Mouse (Mus musculus): ENCODE results near the gene Pagr1b.

Gene Pagr1b

GRCm38 (mm10) chr7:127020031-127020430, 3.7 kb upstream of the Pagr1b start:
- no peak for DNase-seq (ENCODE audit: low read depth, low spot score)

- DNase-seq (ENCODE audit: low read depth, low spot score) = no peak
Measured at GRCm38 (mm10) chr7:127019306-127019960, 3.1 kb upstream of the Pagr1b start.

GRCm38 (mm10) chr7:127018416-127019305, 2.4 kb upstream of the Pagr1b start:
- no peak for DNase-seq (ENCODE audit: low read depth, low spot score)

- no peak for DNase-seq (ENCODE audit: low read depth, low spot score)
Measured at GRCm38 (mm10) chr7:127017950-127018345, 1.7 kb upstream of the Pagr1b start.

GRCm38 (mm10) chr7:127016971-127017949, 976 bp upstream of the Pagr1b start, which contains the start of gene Pagr1a:
Gene Pagr1a, minus strand, starts transcription at chr7:127017352.
- peak; percentile 99 for DNase-seq (ENCODE audit: low read depth, low spot score)

- no peak for DNase-seq (ENCODE audit: low read depth, low spot score)
Measured at GRCm38 (mm10) chr7:127016486-127016938, 228 bp upstream of the Pagr1b start.

GRCm38 (mm10) chr7:127016081-127016480, 203 bp downstream of the Pagr1b start:
- DNase-seq (ENCODE audit: low read depth, low spot score) = peak; percentile 47

- DNase-seq (ENCODE audit: low read depth, low spot score) = no peak
Measured at GRCm38 (mm10) chr7:127014993-127015392, 1.3 kb downstream of the Pagr1b start.

GRCm38 (mm10) chr7:127014320-127014719, 2.0 kb downstream of the Pagr1b start, which contains the start of gene Mvp:
Gene Mvp, minus strand, starts transcription at chr7:127014621.
- DNase-seq (ENCODE audit: low read depth, low spot score) = peak; percentile 85

GRCm38 (mm10) chr7:127013385-127013784, 2.9 kb downstream of the Pagr1b start:
- no peak for DNase-seq (ENCODE audit: low read depth, low spot score)

GRCm38 (mm10) chr7:127012845-127013244, 3.4 kb downstream of the Pagr1b start:
- no peak for DNase-seq (ENCODE audit: low read depth, low spot score)

GRCm38 (mm10) chr7:127012374-127012773, 3.9 kb downstream of the Pagr1b start:
- no peak for DNase-seq (ENCODE audit: low read depth, low spot score)

- DNase-seq (ENCODE audit: low read depth, low spot score) = no peak
Measured at GRCm38 (mm10) chr7:127011717-127012116, 4.6 kb downstream of the Pagr1b start.

- no peak for DNase-seq (ENCODE audit: low read depth, low spot score)
Measured at GRCm38 (mm10) chr7:127011051-127011450, 5.2 kb downstream of the Pagr1b start.

GRCm38 (mm10) chr7:127009307-127010085, 6.8 kb downstream of the Pagr1b start:
- no peak for DNase-seq (ENCODE audit: low read depth, low spot score)

- no peak for DNase-seq (ENCODE audit: low read depth, low spot score)
Measured at GRCm38 (mm10) chr7:127008239-127009019, 7.9 kb downstream of the Pagr1b start.

- DNase-seq (ENCODE audit: low read depth, low spot score) = no peak
Measured at GRCm38 (mm10) chr7:127007313-127008024, 8.8 kb downstream of the Pagr1b start.

- DNase-seq (ENCODE audit: low read depth, low spot score) = no peak
Measured at GRCm38 (mm10) chr7:127004122-127004875, 12.0 kb downstream of the Pagr1b start.

Data from CD4-positive helper T cell, adult 2 months (primary cell).